Mouse (Mus musculus) liver, adult 2 months (tissue): ENCODE data around the gene Stat4.

ENCODE experiments used
- CTCF ChIP-seq: fragments of 200-500 bp; IDR thresholded peaks from 2 replicates; pipeline ENCODE4 v1.5.1; 2011; ENCODE audit warnings: low read depth, low read length, control low read depth
- POLR2A ChIP-seq: fragments of 200-500 bp; IDR thresholded peaks from 2 replicates; pipeline ENCODE4 v1.6.1; 2011; ENCODE audit warnings: low read length, control low read depth; ENCODE audit not compliant: insufficient read depth; ENCODE audit errors: extremely low read depth

GRCm38 (mm10) chr1:51944755-51945154 is 42.2 kb upstream of the Stat4 start:
- peak; percentile 48 for TF ChIP-seq CTCF
- no peak for TF ChIP-seq POLR2A
